Mouse (Mus musculus) hindbrain, postnatal 0 days (tissue): ENCODE measurements around the gene Ttc16. TPM values are rescaled to one million over a fixed set of nuclear protein-coding genes. Genes with fewer than 3 reads are reported as not detected.

Experiments
- ATAC-seq: fragments of 200-750 bp; cut with Nextera tagmentation; 2 replicates; pipeline ENCODE4 v1.8.0; 2017; ENCODE audit warnings: mild to moderate bottlenecking, moderate TSS enrichment, moderate library complexity
- DNase-seq: peaks from one replicate; pipeline ENCODE4 v3.0.0-alpha.2; 2015; ENCODE audit warnings: low spot score
- H3K27ac ChIP-seq: fragments of 300-500 bp; sonication (generic); 2 replicates; pipeline ENCODE4 v1.5.1; 2014; ENCODE audit warnings: mild to moderate bottlenecking
- H3K27me3 ChIP-seq: fragments of 300-500 bp; sonication (generic); 2 replicates; pipeline ENCODE4 v1.6.1; 2014; ENCODE audit warnings: low read length, mixed read lengths; ENCODE audit not compliant: insufficient read depth
- H3K36me3 ChIP-seq: fragments of 300-500 bp; sonication (generic); 2 replicates; pipeline ENCODE4 v1.6.1; 2014; ENCODE audit warnings: low read length, mixed read lengths; ENCODE audit not compliant: insufficient read depth
- H3K4me1 ChIP-seq: fragments of 300-500 bp; sonication (generic); 2 replicates; pipeline ENCODE4 v1.6.1; 2014; ENCODE audit warnings: antibody characterized with exemption, low read length, mixed read lengths; ENCODE audit not compliant: insufficient read depth
- H3K4me2 ChIP-seq: fragments of 300-500 bp; sonication (generic); 2 replicates; pipeline ENCODE4 v1.6.1; 2014; ENCODE audit warnings: low read depth, mild to moderate bottlenecking, low read length, moderate library complexity, mixed read lengths
- H3K4me3 ChIP-seq: fragments of 300-500 bp; sonication (generic); 2 replicates; pipeline ENCODE4 v1.5.1; 2014; ENCODE audit warnings: low read length
- H3K9ac ChIP-seq: fragments of 300-500 bp; sonication (generic); replicated peaks from 2 replicates; pipeline ENCODE4 v1.6.1; 2014; ENCODE audit warnings: mild to moderate bottlenecking, low read length, moderate library complexity, mixed read lengths
- H3K9me3 ChIP-seq: fragments of 300-500 bp; sonication (generic); 2 replicates; pipeline ENCODE4 v1.6.1; 2016; ENCODE audit warnings: low read length, mixed read lengths
- CTCF ChIP-seq: IDR thresholded peaks from 2 replicates; pipeline ENCODE4 v1.5.1; 2016; ENCODE audit warnings: antibody characterized with exemption, control low read depth, low read depth
- WGBS: fragments of 180-500 bp; shearing (Covaris S2); extraction: QIAGEN DNeasy Blood & Tissue Kit; methylation state at CpG from one replicate; pipeline ENCODE4 v1.1.7; 2014; 5-methylcytosine and 5-hydroxymethylcytosine counted together
- polyA plus RNA-seq: library from polyadenylated mRNA; unstranded; fragments of >200 nt; fragmentation: Nextera tagmentation; extraction: Ambion mirVana; gene quantifications from 2 replicates; pipeline ENCODE4 v1.2.1, GENCODE M21; 2015
- total RNA-seq: library from RNA; depleted of rRNA; stranded (reverse); fragments of >200 nt; gene quantifications from 2 replicates; pipeline ENCODE4 v1.2.3, GENCODE M21; 2014

Ttc16 gene
- total and polyA plus RNA-seq, 2 experiments from 2014 or later = 0.58 to 0.78 TPM

DNA sequence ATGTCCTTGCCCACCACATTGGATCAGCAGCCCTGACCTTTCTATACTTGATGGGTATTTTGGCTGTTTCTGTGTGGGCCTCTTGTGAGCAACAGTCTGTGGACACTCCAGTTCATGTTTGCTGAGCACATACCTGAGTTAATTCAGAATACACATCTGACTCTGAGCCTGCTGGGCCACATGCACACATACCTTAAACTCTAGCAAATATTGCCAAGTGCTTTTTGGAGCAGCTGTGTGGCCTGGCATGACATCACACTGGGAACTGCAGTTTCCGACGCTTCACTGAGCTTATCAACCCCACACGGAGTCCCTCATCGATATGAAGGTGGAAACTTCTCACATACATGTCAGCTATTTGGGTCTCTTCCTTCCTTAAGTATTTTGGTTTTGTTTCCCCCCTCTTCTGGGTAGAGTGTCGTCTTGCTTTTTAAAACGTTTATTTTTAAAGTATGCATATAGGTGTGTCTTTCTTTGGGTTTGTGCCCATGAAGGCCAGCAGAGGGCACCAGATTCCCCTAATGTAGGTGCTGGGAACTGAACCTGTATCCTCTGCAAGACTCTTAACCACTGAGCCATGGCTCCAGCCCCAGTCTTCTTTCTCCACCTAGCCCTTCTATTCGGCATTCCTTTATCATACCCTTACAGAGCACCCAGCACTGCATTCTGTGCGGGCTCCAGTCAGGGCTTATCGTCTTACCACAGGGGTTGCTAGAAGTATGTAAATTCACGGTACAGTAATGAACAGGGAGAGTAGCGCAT is 45.8 kb upstream of the Ttc16 start:
- ATAC-seq (no peak), DNase-seq (peak; percentile 51)
- peaks cover 28% of the 10 kb centered on the region for H3K36me3 ChIP-seq
- no peak overlapping the region for H3K27ac ChIP-seq
- H3K9me3 ChIP-seq = no peaks in the 10 kb centered on the region
- H3K4me3 ChIP-seq = no peak overlapping the region
- H3K9ac ChIP-seq = no peak overlapping the region
- TF ChIP-seq CTCF = peak; percentile 66
- no peaks in the 10 kb centered on the region for H3K4me1 ChIP-seq
- WGBS = 65% methylated on average over 11 of the region's 11 CpGs
- no peaks in the 10 kb centered on the region for H3K27me3 ChIP-seq
- H3K4me2 ChIP-seq = no peak overlapping the region

DNA sequence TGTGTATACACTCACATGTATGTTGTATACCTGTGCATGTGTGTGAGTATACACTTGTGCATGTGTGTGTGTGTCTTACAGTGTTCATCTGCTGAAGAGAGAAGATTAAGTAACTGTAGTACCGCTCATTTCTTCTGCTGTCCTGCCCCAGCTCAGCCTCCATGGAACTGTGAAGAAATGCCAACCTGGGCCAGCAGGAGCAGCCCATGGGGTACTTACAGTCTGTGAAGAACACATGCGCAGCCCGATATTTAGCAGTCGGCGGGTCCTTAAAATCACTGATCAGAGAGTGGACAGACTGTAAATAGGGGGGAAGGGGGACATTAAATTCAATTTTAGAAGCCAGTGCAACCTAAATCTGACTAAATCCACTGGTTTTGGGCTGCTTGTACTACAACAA is 42.8 kb upstream of the Ttc16 start:
- Histone ChIP-seq H3K27ac (peak overlapping the region; percentile 78; the same call in 1 of the 2 replicates), H3K27me3 (no peaks in the 10 kb centered on the region), H3K4me1 (no peaks in the 10 kb centered on the region), H3K9me3 (no peaks in the 10 kb centered on the region), H3K4me2 (no peak overlapping the region), H3K4me3 (no peak overlapping the region), H3K9ac (no peak overlapping the region), H3K36me3 (peaks cover 35% of the 10 kb centered on the region)
- DNase-seq (no peak), ATAC-seq (no peak)
- no peak for TF ChIP-seq CTCF
- 72% methylated on average over 5 of the region's 5 CpGs for WGBS

DNA sequence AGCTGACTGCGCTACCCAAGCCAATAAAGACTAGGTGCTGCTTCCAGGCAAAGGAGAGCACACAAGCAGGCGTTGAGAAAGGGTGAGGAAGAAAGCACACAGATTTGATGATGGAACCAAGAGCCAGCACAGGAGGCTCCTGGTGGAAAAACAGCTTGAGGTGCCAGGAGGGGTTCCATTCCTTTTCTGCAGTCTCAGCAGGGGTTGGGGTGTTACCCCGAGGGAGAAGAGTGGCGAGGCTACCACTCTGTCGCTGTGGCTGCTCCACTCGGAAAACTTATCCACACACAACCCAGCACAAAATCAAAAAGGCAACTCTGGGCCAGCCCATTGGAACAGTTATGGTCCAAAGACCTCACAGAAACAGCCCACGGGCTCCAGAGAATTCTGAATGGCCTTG is 42.2 kb upstream of the Ttc16 start:
- Histone ChIP-seq H3K27ac (peak overlapping the region; percentile 78), H3K4me2 (no peak overlapping the region), H3K4me1 (no peaks in the 10 kb centered on the region), H3K27me3 (no peaks in the 10 kb centered on the region), H3K9ac (no peak overlapping the region), H3K36me3 (peaks cover 35% of the 10 kb centered on the region), H3K4me3 (no peak overlapping the region), H3K9me3 (no peaks in the 10 kb centered on the region)
- 45% methylated on average over 7 of the region's 7 CpGs for WGBS
- no peak for ATAC-seq
- TF ChIP-seq CTCF = no peak
- no peak for DNase-seq

DNA sequence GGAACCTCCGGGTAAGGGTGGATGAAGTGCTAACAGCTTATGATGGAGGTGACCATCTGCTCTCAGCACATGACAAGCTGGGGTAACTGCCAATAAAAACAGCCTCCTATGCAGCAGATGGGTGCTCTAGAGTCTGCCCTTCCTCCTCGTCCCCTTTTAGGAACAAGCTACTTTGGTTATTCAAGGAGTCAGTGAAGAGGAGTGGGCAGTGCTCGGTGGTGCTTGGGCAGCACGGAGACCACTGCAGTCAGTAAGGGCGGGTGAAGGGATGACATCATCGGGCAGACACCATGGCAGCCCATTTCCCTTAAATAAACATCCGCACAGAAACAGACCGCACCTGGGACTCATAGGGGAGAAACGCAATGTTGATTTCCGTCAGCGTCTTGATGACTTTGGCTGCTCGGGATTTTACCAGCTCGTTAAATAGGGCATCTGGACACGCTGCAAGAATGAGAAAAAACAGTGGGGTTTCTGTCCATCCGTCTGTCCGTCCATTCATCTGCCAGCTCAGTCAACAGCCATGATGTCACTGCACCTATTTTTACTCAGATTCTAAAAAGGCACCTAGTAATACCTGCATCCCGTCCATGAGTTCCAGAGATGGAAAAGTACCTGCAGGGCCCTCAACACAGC is 41.6 kb upstream of the Ttc16 start:
- Histone ChIP-seq H3K27ac (peak overlapping the region; percentile 78), H3K4me3 (no peak overlapping the region), H3K4me1 (no peaks in the 10 kb centered on the region), H3K9ac (no peak overlapping the region), H3K36me3 (peaks cover 35% of the 10 kb centered on the region), H3K9me3 (no peaks in the 10 kb centered on the region), H3K4me2 (no peak overlapping the region), H3K27me3 (no peaks in the 10 kb centered on the region)
- TF ChIP-seq CTCF = no peak
- 52% methylated on average over 17 of the region's 17 CpGs for WGBS
- peak; percentile 78 for ATAC-seq
- DNase-seq = peak; percentile 82

DNA sequence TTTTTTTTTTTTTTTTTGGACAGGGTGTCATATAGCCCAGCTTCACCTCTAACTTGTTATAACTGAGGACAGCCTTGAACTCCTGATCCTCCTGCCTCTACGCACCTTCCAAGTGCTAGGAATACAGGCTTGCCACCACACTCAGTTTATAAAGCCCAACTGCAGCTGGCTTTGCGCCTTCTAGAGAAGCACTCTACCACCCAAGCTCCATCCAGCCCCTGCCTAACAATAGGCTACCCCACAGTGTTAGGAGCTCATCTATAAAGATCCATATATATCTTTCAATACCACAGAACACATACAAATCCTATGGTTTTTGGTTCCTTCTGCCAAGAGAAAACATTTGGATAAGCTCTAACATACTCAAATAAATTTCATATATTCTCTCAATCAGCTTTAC is 41.1 kb upstream of the Ttc16 start:
- ATAC-seq (no peak; the same call in 1 of the 2 replicates), DNase-seq (peak; percentile 15)
- Histone ChIP-seq H3K9ac (no peak overlapping the region), H3K4me1 (no peaks in the 10 kb centered on the region), H3K4me3 (no peak overlapping the region), H3K36me3 (peaks cover 35% of the 10 kb centered on the region), H3K27me3 (no peaks in the 10 kb centered on the region), H3K4me2 (no peak overlapping the region), H3K9me3 (no peaks in the 10 kb centered on the region), H3K27ac (peak overlapping the region; percentile 78)
- no peak for TF ChIP-seq CTCF
- 68% methylated on average over 2 of the region's 2 CpGs for WGBS

DNA sequence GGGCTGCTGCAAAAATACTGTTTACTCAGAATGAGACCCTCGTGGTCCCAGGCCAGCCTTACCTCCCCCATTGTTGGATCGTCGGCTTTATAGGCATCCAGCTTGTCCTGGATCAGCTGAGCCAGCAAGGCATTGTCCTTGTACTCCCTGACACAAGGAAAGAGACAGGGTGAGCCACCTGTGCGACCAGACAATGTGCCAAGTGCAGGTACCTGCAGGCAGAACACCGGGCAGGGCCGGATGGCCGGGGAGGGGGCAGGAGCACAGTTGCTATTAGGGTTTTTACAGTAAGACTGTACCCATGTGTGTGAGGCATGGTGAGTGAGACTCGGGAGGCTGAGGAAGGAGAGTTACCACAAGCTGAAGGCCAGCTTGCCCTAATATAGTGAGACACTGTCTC is 36.5 kb upstream of the Ttc16 start:
- Histone ChIP-seq H3K27ac (no peak overlapping the region), H3K4me1 (no peaks in the 10 kb centered on the region), H3K36me3 (peaks cover 31% of the 10 kb centered on the region), H3K9me3 (no peaks in the 10 kb centered on the region), H3K4me2 (no peak overlapping the region), H3K9ac (no peak overlapping the region), H3K27me3 (no peaks in the 10 kb centered on the region), H3K4me3 (no peak overlapping the region)
- TF ChIP-seq CTCF = no peak
- no peak for DNase-seq
- no peak for ATAC-seq
- 81% methylated on average over 8 of the region's 8 CpGs for WGBS
